Mouse (Mus musculus) ES-Bruce4 (cell line): ENCODE results near the gene Tor4a.

Source experiments
- CTCF ChIP-seq: IDR thresholded peaks from one replicate; pipeline ENCODE4 v1.8.1; 2011; ENCODE audit warnings: low read depth, low read length
- EP300 ChIP-seq: IDR thresholded peaks from 2 replicates; pipeline ENCODE4 v1.6.1; 2011; ENCODE audit warnings: low read depth, low read length; ENCODE audit not compliant: insufficient read depth
- POLR2A ChIP-seq: IDR thresholded peaks from one replicate; pipeline ENCODE4 v1.8.1; 2011; ENCODE audit warnings: low read length; ENCODE audit not compliant: insufficient read depth

- TF ChIP-seq EP300 (no peak), POLR2A (no peak), CTCF (no peak)
Measured at GRCm38 (mm10) chr2:25203631-25204214, 7.0 kb upstream of the Tor4a start.
